Mouse (Mus musculus) CH12.LX (cell line): ENCODE measurements around the gene Ppp1r18. TPM values are rescaled to one million over a fixed set of nuclear protein-coding genes. Genes with fewer than 3 reads are reported as not detected.

Experiments
- DNase-seq: peaks from one replicate; pipeline ENCODE4 v3.0.0-alpha.2; 2013; ENCODE audit errors: extremely low read depth
- H3K27ac ChIP-seq: 2 replicates; pipeline ENCODE4 v1.5.1; 2012; ENCODE audit warnings: low read depth, mild to moderate bottlenecking, control low read depth, moderate library complexity; ENCODE audit not compliant: insufficient read depth
- H3K27me3 ChIP-seq: replicated peaks from 2 replicates; pipeline ENCODE3; 2012; ENCODE audit warnings: inconsistent platforms
- H3K36me3 ChIP-seq, 2 experiments: replicated peaks in 1 of 2; 2 replicates each; pipeline versions ENCODE3 to v1.6.1; 2012; ENCODE audit warnings: inconsistent platforms in 1 of 2, low read length in 1 of 2, mild to moderate bottlenecking in 1 of 2, mixed read lengths in 1 of 2, moderate library complexity in 1 of 2; ENCODE audit not compliant: control insufficient read depth in 1 of 2, insufficient read depth in 1 of 2
- H3K4me1 ChIP-seq, 2 experiments: 2 replicates each; pipeline ENCODE4 v1.6.1; 2012; ENCODE audit warnings: inconsistent platforms in 1 of 2, moderate library complexity in 1 of 2; ENCODE audit not compliant: insufficient read depth in 2 of 2, control insufficient read depth in 1 of 2
- H3K4me2 ChIP-seq: 2 replicates; pipeline ENCODE4 v1.6.1; 2012; ENCODE audit warnings: low read depth, mild to moderate bottlenecking, control low read depth; ENCODE audit not compliant: poor library complexity, insufficient read depth, severe bottlenecking
- H3K4me3 ChIP-seq, 3 experiments: fragments of 150-350 bp in 1 of 3; sonication (generic) in 1 of 3; replicated peaks in 1 of 3; 2 replicates each; pipeline versions ENCODE3 to v1.5.1; 2011 to 2012; ENCODE audit warnings: low read depth in 2 of 3, low read length in 2 of 3, mild to moderate bottlenecking in 2 of 3, moderate library complexity in 2 of 3, control low read depth in 1 of 3, improper control_type of control experiment in 1 of 3, inconsistent platforms in 1 of 3, mixed read lengths in 1 of 3; ENCODE audit not compliant: poor library complexity in 1 of 3
- H3K79me2 ChIP-seq: replicated peaks from 2 replicates; pipeline ENCODE4 v1.6.1; 2012; ENCODE audit warnings: mild to moderate bottlenecking, moderate library complexity; ENCODE audit not compliant: control insufficient read depth, poor library complexity, insufficient read depth, severe bottlenecking; ENCODE audit errors: extremely low read depth
- H3K9ac ChIP-seq: 2 replicates; pipeline ENCODE4 v1.6.1; 2012; ENCODE audit warnings: low read depth, mild to moderate bottlenecking, control low read depth, moderate library complexity; ENCODE audit not compliant: insufficient read depth
- H3K9me3 ChIP-seq: replicated peaks from 2 replicates; pipeline ENCODE3; 2012; ENCODE audit warnings: low read length, inconsistent platforms, mixed read lengths
- BHLHE40 ChIP-seq: IDR thresholded peaks from 2 replicates; pipeline ENCODE4 v1.6.1; 2011; ENCODE audit warnings: mild to moderate bottlenecking, low read depth, low read length, improper control_type of control experiment
- CHD2 ChIP-seq: IDR thresholded peaks from 2 replicates; pipeline ENCODE4 v1.6.1; 2011; ENCODE audit warnings: low read length, improper control_type of control experiment
- E2F4 ChIP-seq: IDR thresholded peaks from 2 replicates; pipeline ENCODE4 v1.6.1; 2011; ENCODE audit warnings: low read depth, low read length, improper control_type of control experiment; ENCODE audit not compliant: insufficient replicate concordance
- ETS1 ChIP-seq: conservative IDR thresholded peaks from 2 replicates; pipeline ENCODE4 v1.6.1; 2012; ENCODE audit warnings: low read depth, mild to moderate bottlenecking, inconsistent platforms, low read length, improper control_type of control experiment, moderate library complexity
- MAFK ChIP-seq: IDR thresholded peaks from 2 replicates; pipeline ENCODE4 v1.6.1; 2011; ENCODE audit warnings: low read length, improper control_type of control experiment; ENCODE audit not compliant: insufficient replicate concordance
- MAX ChIP-seq: IDR thresholded peaks from 2 replicates; pipeline ENCODE4 v1.6.1; 2011; ENCODE audit warnings: low read length, improper control_type of control experiment
- MEF2A ChIP-seq: IDR thresholded peaks from 2 replicates; pipeline ENCODE4 v1.6.1; 2014; ENCODE audit warnings: low read depth, mild to moderate bottlenecking, inconsistent platforms, low read length, improper control_type of control experiment, borderline replicate concordance
- NELFE ChIP-seq: IDR thresholded peaks from 2 replicates; pipeline ENCODE4 v1.6.1; 2011; ENCODE audit warnings: low read depth, low read length, improper control_type of control experiment
- PAX5 ChIP-seq: IDR thresholded peaks from 2 replicates; pipeline ENCODE4 v1.6.1; 2012; ENCODE audit warnings: low read length, inconsistent platforms, mixed read lengths
- POLR2A ChIP-seq: IDR thresholded peaks from 2 replicates; pipeline ENCODE4 v1.6.1; 2011; ENCODE audit warnings: low read depth, mild to moderate bottlenecking, improper control_type of control experiment, low read length
- RAD21 ChIP-seq: IDR thresholded peaks from 2 replicates; pipeline ENCODE4 v1.6.1; 2011; ENCODE audit warnings: low read depth, mild to moderate bottlenecking, low read length, improper control_type of control experiment, moderate library complexity
- SIN3A ChIP-seq: IDR thresholded peaks from 2 replicates; pipeline ENCODE4 v1.6.1; 2012; ENCODE audit warnings: low read length, improper control_type of control experiment, inconsistent platforms
- SMC3 ChIP-seq: IDR thresholded peaks from 2 replicates; pipeline ENCODE4 v1.6.1; 2011; ENCODE audit warnings: low read depth, low read length, improper control_type of control experiment
- TBP ChIP-seq: conservative IDR thresholded peaks from 2 replicates; pipeline ENCODE4 v1.6.1; 2011; ENCODE audit warnings: low read depth, low read length, improper control_type of control experiment
- USF1 ChIP-seq: IDR thresholded peaks from 2 replicates; pipeline ENCODE4 v1.6.1; 2014; ENCODE audit warnings: low read depth, mild to moderate bottlenecking, inconsistent platforms, low read length, improper control_type of control experiment
- USF2 ChIP-seq: conservative IDR thresholded peaks from 2 replicates; pipeline ENCODE4 v1.6.1; 2011; ENCODE audit warnings: low read depth, low read length, improper control_type of control experiment
- ZC3H11A ChIP-seq: IDR thresholded peaks from 2 replicates; pipeline ENCODE4 v1.6.1; 2012; ENCODE audit warnings: low read depth, mild to moderate bottlenecking, inconsistent platforms, low read length, improper control_type of control experiment
- ZMIZ1 ChIP-seq: IDR thresholded peaks from 2 replicates; pipeline ENCODE4 v1.6.1; 2012; ENCODE audit warnings: low read depth, mild to moderate bottlenecking, inconsistent platforms, low read length, improper control_type of control experiment
- dilution Hi-C: fragments of 300-500 bp; cut with MboI; formaldehyde crosslinking; loops from 2 replicates; pipeline ENCODE4 v1.14.3; 2020; ENCODE audit warnings: low sequenced_read_pairs; ENCODE audit not compliant: extremely low pct_unique_long_range_greater_than_20kb, extremely low pct_ligation_motif_present
- in situ Hi-C: fragments of 300-500 bp; cut with MboI; formaldehyde crosslinking; loops from 3 replicates; pipeline ENCODE4 v1.14.3; 2019; ENCODE audit warnings: low sequenced_read_pairs, low pct_ligation_motif_present, low pct_unique_long_range_greater_than_20kb, mixed read lengths
- polyA plus RNA-seq: library from polyadenylated mRNA; unstranded; fragments of >175 nt; gene quantifications from 2 replicates; pipeline ENCODE4 v1.2.1, GENCODE M21; 2012; ENCODE audit warnings: low read depth; ENCODE audit not compliant: insufficient read length
- total RNA-seq, 2 experiments: library from RNA; depleted of rRNA; stranded (reverse); fragments of 300-350 nt in 1 of 2; fragments of >200 nt in 1 of 2; gene quantifications; 2 replicates each; pipeline ENCODE4 v1.2.3; 2012 to 2014

The Ppp1r18 gene
- total and polyA plus RNA-seq, 3 experiments: 8.5 to 50.1 (median 21.4) TPM

- H3K79me2 ChIP-seq: no peaks in the 10 kb centered on the region
- H3K4me1 ChIP-seq: peaks cover 0 to 16% of the 10 kb centered on the region in 2 experiments; a peak in 2 of 4 replicates
- no peak overlapping the region for H3K4me3 ChIP-seq
- peaks cover 44 to 81% of the 10 kb centered on the region in 2 experiments for H3K36me3 ChIP-seq
- in situ Hi-C loops (no loop called here), dilution Hi-C loops (no loop called here)
- H3K27ac ChIP-seq: no peak overlapping the region
- H3K27me3 ChIP-seq: no peaks in the 10 kb centered on the region
- H3K4me2 ChIP-seq: no peak overlapping the region
- H3K9me3 ChIP-seq: no peaks in the 10 kb centered on the region
- H3K9ac ChIP-seq: no peak overlapping the region
- DNase-seq: no peak
- no peak for TF ChIP-seq ZC3H11A
- no peak for TF ChIP-seq POLR2A
- TF ChIP-seq, all 38 proteins: peak for 0
These were observed 14.4 kb upstream of the Ppp1r18 start for GRCm38 (mm10) chr17:35850974-35851373.

GRCm38 (mm10) chr17:35859371-35859770 is 6.0 kb upstream of the Ppp1r18 start:
- no peak for DNase-seq
- H3K4me1 ChIP-seq: peaks cover 0 to 14% of the 10 kb centered on the region in 2 experiments; a peak in 2 of 4 replicates
- in situ Hi-C loops (no loop called here), dilution Hi-C loops (no loop called here)
- no peaks in the 10 kb centered on the region for H3K79me2 ChIP-seq
- H3K4me3 ChIP-seq: no peak overlapping the region
- H3K4me2 ChIP-seq: no peak overlapping the region
- H3K9ac ChIP-seq: no peak overlapping the region
- peaks cover 8 to 33% of the 10 kb centered on the region in 2 experiments for H3K36me3 ChIP-seq
- H3K27me3 ChIP-seq: no peaks in the 10 kb centered on the region
- H3K27ac ChIP-seq: no peak overlapping the region
- no peak for TF ChIP-seq MAFK
- no peaks in the 10 kb centered on the region for H3K9me3 ChIP-seq

- Histone ChIP-seq H3K27me3 (no peaks in the 10 kb centered on the region), H3K4me1 (peaks cover 0 to 16% of the 10 kb centered on the region in 2 experiments; a peak in 2 of 4 replicates), H3K9me3 (no peaks in the 10 kb centered on the region), H3K4me3 (no peak overlapping the region), H3K79me2 (no peaks in the 10 kb centered on the region), H3K27ac (no peak overlapping the region), H3K9ac (no peak overlapping the region), H3K36me3 (peaks cover 7 to 29% of the 10 kb centered on the region in 2 experiments), H3K4me2 (no peak overlapping the region)
- in situ Hi-C loops (loop anchor here (10.0 kb wide), 1 partner anchor 125 kb away; no protein-coding TSS in a partner anchor), dilution Hi-C loops (no loop called here)
- DNase-seq: no peak
- TF ChIP-seq BHLHE40 (no peak), CHD2 (no peak), NELFE (no peak), ETS1 (no peak), SMC3 (no peak), USF1 (no peak), PAX5 (no peak), ZMIZ1 (no peak), RAD21 (no peak), TBP (no peak), MAX (no peak), MAFK (no peak), USF2 (no peak), SIN3A (no peak), E2F4 (no peak), MEF2A (no peak)
These were observed 5.6 kb upstream of the Ppp1r18 start for GRCm38 (mm10) chr17:35859835-35860234.
